Mouse (Mus musculus): ENCODE results near the gene Epb42. TPM values are rescaled to one million over a fixed set of nuclear protein-coding genes. Genes with fewer than 3 reads are reported as not detected.
A peak's percentile ranks its signal among the peaks of the same experiment; 100 is the strongest.

The Epb42 gene
- total and polyA plus RNA-seq, 2 experiments from 2014 or later, result 0.06 TPM; not detected in 1

DNA sequence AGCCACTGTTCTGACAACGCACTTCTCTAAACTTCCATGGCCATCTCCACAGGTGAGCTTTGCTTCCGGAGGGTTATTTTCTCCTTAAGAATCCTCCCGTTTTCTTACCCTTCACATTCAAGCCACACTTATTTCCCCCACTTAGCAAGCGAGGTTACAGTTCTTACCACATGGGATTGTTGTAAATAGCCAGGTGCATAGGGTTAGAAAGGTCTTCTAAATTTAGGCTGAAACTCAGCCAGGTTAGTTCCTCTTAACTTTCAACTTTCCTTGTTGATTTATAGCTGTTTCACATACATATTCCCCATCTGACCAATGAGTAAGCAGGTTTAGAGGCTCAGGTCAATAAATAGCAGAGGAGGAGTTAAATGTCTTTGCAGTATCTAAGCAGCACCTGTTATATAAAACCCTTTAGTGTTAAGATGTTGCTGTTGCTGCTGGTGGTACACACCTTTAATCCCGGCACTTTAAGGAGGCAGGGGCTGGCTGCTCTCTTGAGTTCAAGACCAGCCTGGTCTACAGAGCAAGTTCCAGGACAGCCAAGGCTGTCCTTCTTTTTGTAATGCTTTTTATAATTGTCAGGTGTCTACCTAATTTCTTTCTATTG lies 27.7 kb downstream of the Epb42 start:
- DNase-seq (no peak), ATAC-seq (no peak)
- Histone ChIP-seq H3K9ac (peak overlapping the region; percentile 70), H3K4me3 (ENCODE audit: low read depth, low read length) (peak overlapping the region; percentile 84), H3K36me3 (ENCODE audit: insufficient read depth) (peaks cover 33% of the 10 kb centered on the region), H3K4me2 (ENCODE audit: low read depth) (peak overlapping the region; percentile 88), H3K27me3 (ENCODE audit: insufficient read depth, low read length) (no peaks in the 10 kb centered on the region), H3K4me1 (ENCODE audit: insufficient read depth) (peaks cover 6% of the 10 kb centered on the region; the same call in 1 of the 2 replicates), H3K9me3 (ENCODE audit: low read length) (no peaks in the 10 kb centered on the region), H3K27ac (ENCODE audit: low read depth, low read length) (no peak overlapping the region)
- TF ChIP-seq CTCF (IDR thresholded peaks at IDR 0.05; ENCODE audit: low read depth), result no peak
- 32% methylated on average over 5 of the region's 5 CpGs for WGBS

DNA sequence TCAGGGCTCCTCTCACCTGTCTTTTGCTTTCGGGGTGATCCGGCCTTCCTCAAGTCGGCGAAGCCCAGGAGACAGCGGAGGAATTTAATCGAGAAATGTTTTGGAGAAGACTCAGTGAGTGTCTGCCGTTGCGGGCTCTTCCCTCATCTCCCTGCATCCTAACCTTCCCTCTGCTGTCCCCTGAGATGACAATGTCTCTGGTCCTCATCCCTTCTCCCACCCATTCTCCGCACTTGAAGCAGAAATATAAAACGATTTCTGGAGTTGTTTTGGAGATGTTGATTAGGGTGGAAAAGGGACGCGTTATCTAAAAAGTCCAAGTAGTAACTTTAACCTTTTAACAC lies 28.2 kb downstream of the Epb42 start:
- TF ChIP-seq CTCF (IDR thresholded peaks at IDR 0.05; ENCODE audit: low read depth), result no peak
- H3K27me3 ChIP-seq (ENCODE audit: insufficient read depth, low read length), result no peaks in the 10 kb centered on the region
- DNase-seq, result no peak
- H3K36me3 ChIP-seq (ENCODE audit: insufficient read depth), result peaks cover 30% of the 10 kb centered on the region
- peaks cover 6% of the 10 kb centered on the region; the same call in 1 of the 2 replicates for H3K4me1 ChIP-seq (ENCODE audit: insufficient read depth)
- H3K9me3 ChIP-seq (ENCODE audit: low read length), result no peaks in the 10 kb centered on the region
- peak overlapping the region; percentile 70 for H3K9ac ChIP-seq
- H3K4me3 ChIP-seq (ENCODE audit: low read depth, low read length), result peak overlapping the region; percentile 84
- H3K27ac ChIP-seq (ENCODE audit: low read depth, low read length), result peak overlapping the region; percentile 50; the same call in 1 of the 2 replicates
- WGBS, result 2% methylated on average over 12 of the region's 12 CpGs
- peak; percentile 48; the same call in 1 of the 2 replicates for ATAC-seq
- H3K4me2 ChIP-seq (ENCODE audit: low read depth), result peak overlapping the region; percentile 88

GRCm38 (mm10) chr2:121007925-121008663 lies 28.8 kb downstream of the Epb42 start, which contains the start of gene Ccndbp1:
Ccndbp1 (plus strand) TSS chr2:121008403.
- Histone ChIP-seq H3K4me1 (ENCODE audit: insufficient read depth) (peaks cover 6% of the 10 kb centered on the region; the same call in 1 of the 2 replicates), H3K4me2 (ENCODE audit: low read depth) (peak within 1 kb of the TSS; percentile 88), H3K4me3 (ENCODE audit: low read depth, low read length) (peak within 1 kb of the TSS; percentile 84), H3K27me3 (ENCODE audit: insufficient read depth, low read length) (no peaks in the 10 kb centered on the region), H3K36me3 (ENCODE audit: insufficient read depth) (peaks cover 28% of the 10 kb centered on the region), H3K27ac (ENCODE audit: low read depth, low read length) (peak within 1 kb of the TSS; percentile 50; the same call in 1 of the 2 replicates), H3K9me3 (ENCODE audit: low read length) (no peaks in the 10 kb centered on the region), H3K9ac (peak within 1 kb of the TSS; percentile 70)
- no peak for TF ChIP-seq CTCF (IDR thresholded peaks at IDR 0.05; ENCODE audit: low read depth)
- peak; percentile 98 for ATAC-seq
- peak; percentile 87 for DNase-seq
- WGBS, result 2% methylated on average over 34 of the region's 34 CpGs

DNA sequence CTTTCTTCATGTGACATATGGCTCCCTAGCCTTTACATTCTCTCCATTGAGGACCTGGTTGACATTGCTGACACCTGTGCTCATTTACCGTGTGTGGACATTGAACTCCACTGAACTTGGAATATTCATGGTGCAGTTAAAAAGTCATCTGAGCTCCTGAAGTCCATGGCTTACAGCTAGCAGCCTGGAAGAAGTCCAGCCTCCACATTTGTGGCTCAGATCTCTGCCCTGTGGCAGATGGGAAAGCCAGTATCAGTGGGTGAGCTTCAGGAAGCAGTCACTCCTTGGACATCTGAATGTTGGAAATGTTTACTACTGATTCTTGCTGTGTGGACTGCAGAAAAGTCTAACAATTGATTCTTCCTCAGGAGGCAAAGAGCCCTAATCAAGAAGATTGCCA lies 29.9 kb downstream of the Epb42 start:
- H3K4me3 ChIP-seq (ENCODE audit: low read depth, low read length), result no peak overlapping the region
- 89% methylated on average over 1 of the region's 1 CpGs for WGBS

DNA sequence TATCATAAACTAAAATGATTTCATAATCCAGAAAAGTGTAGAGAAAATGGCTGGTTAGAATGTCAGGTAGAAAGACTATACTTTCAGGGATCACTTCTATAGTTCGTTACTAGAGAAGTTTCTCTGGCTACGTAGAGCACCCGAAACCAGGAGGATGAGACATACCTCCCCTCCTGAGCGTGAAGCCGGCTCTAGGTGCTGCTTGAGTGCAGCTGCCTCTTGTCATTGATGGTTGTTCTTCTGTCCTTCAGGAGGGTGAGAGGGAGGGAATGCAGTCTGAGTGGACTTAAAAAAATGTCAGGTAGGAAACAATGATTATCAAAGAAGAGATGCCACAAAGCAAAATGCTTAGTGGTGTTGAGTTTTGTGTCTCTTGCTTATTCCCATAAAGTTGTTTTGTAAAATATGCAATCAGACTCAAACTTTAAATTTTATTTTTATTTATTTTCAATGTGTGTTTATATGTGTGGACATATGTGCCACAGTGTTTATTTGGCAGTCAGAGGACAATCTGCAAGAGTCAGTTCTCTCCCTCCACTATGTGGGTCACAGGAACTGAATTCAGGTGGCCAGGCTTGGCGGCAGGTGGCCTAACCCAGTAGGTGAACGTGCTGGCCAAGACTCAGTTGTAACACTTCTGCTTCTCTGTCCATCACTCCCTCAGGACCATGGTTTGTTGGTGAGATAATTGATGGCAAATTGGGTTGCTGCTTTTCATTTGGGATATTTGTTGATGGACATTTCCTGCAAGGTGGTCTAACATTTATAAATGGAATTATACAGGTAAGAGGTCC lies 32.7 kb downstream of the Epb42 start:
- Histone ChIP-seq H3K4me1 (ENCODE audit: insufficient read depth) (peaks cover 4% of the 10 kb centered on the region; the same call in 1 of the 2 replicates), H3K4me2 (ENCODE audit: low read depth) (no peak overlapping the region), H3K9ac (no peak overlapping the region), H3K36me3 (ENCODE audit: insufficient read depth) (peaks cover 14% of the 10 kb centered on the region), H3K27me3 (ENCODE audit: insufficient read depth, low read length) (no peaks in the 10 kb centered on the region), H3K9me3 (ENCODE audit: low read length) (no peaks in the 10 kb centered on the region), H3K27ac (ENCODE audit: low read depth, low read length) (no peak overlapping the region), H3K4me3 (ENCODE audit: low read depth, low read length) (no peak overlapping the region)
- TF ChIP-seq CTCF (IDR thresholded peaks at IDR 0.05; ENCODE audit: low read depth), result no peak
- no peak for ATAC-seq
- DNase-seq, result no peak
- 90% methylated on average over 7 of the region's 7 CpGs for WGBS

More for the DNA sequence above, 29.9 kb downstream of the Epb42 start:
- DNase-seq (no peak), ATAC-seq (no peak)
- Histone ChIP-seq H3K27me3 (ENCODE audit: insufficient read depth, low read length) (no peaks in the 10 kb centered on the region), H3K9ac (no peak overlapping the region), H3K27ac (ENCODE audit: low read depth, low read length) (no peak overlapping the region), H3K9me3 (ENCODE audit: low read length) (no peaks in the 10 kb centered on the region), H3K4me1 (ENCODE audit: insufficient read depth) (peaks cover 6% of the 10 kb centered on the region; the same call in 1 of the 2 replicates), H3K4me2 (ENCODE audit: low read depth) (no peak overlapping the region), H3K36me3 (ENCODE audit: insufficient read depth) (peaks cover 18% of the 10 kb centered on the region)
- no peak for TF ChIP-seq CTCF (IDR thresholded peaks at IDR 0.05; ENCODE audit: low read depth)

- H3K4me3 ChIP-seq (ENCODE audit: low read depth, low read length), result no peak overlapping the region
- H3K9me3 ChIP-seq (ENCODE audit: low read length), result no peaks in the 10 kb centered on the region
- DNase-seq (peak; percentile 2), ATAC-seq (no peak)
- H3K27ac ChIP-seq (ENCODE audit: low read depth, low read length), result no peak overlapping the region
- no peaks in the 10 kb centered on the region for H3K4me1 ChIP-seq (ENCODE audit: insufficient read depth)
- TF ChIP-seq CTCF (IDR thresholded peaks at IDR 0.05; ENCODE audit: low read depth), result peak; percentile 40; the same call in 1 of the 2 replicates
- no peak overlapping the region for H3K4me2 ChIP-seq (ENCODE audit: low read depth)
- no peaks in the 10 kb centered on the region for H3K27me3 ChIP-seq (ENCODE audit: insufficient read depth, low read length)
- 75% methylated on average over 2 of the region's 2 CpGs for WGBS
- H3K36me3 ChIP-seq (ENCODE audit: insufficient read depth), result peaks cover 16% of the 10 kb centered on the region
- no peak overlapping the region for H3K9ac ChIP-seq
Observed at GRCm38 (mm10) chr2:121003586-121003985, 33.3 kb downstream of the Epb42 start.
